Mouse (Mus musculus) small intestine, adult 2 months (tissue): ENCODE results near the gene Gata3.

ENCODE experiments used
- CTCF ChIP-seq: fragments of 200-500 bp; IDR thresholded peaks from 2 replicates; pipeline ENCODE4 v1.5.1; 2012; ENCODE audit warnings: low read depth, mild to moderate bottlenecking, control low read depth, inconsistent platforms, low read length, moderate library complexity, mixed read lengths; ENCODE audit not compliant: insufficient replicate concordance, insufficient read length; ENCODE audit errors: extremely low read depth
- POLR2A ChIP-seq: fragments of 200-500 bp; IDR thresholded peaks from 2 replicates; pipeline ENCODE4 v1.6.1; 2012; ENCODE audit warnings: low read depth, mild to moderate bottlenecking, control low read depth, inconsistent platforms, low read length, moderate library complexity

- TF ChIP-seq CTCF (no peak), POLR2A (no peak)
These were observed 54.6 kb downstream of the Gata3 start for GRCm38 (mm10) chr2:9835195-9835594.
